Mouse (Mus musculus) G1E-ER4 (cell line): ENCODE data around the gene Akr1c18. TPM values are rescaled to one million over a fixed set of nuclear protein-coding genes. Genes with fewer than 3 reads are reported as not detected.

Experiments used
- GATA1 ChIP-seq: IDR thresholded peaks from one replicate; pipeline ENCODE4 v1.8.0; 2012; ENCODE audit warnings: low read length, inconsistent platforms
- polyA plus RNA-seq: library from polyadenylated mRNA; stranded (reverse); fragments of >175 nt; gene quantifications from 2 replicates; pipeline ENCODE4 v1.2.3, GENCODE M21; 2012

Gene Akr1c18
- polyA plus RNA-seq, 1 experiment, result not detected

GRCm38 (mm10) chr13:4110281-4111188, 39.9 kb downstream of the Akr1c18 start:
- TF ChIP-seq GATA1, result no peak

GRCm38 (mm10) chr13:4102721-4103120, 47.7 kb downstream of the Akr1c18 start:
- no peak for TF ChIP-seq GATA1

- TF ChIP-seq GATA1, result no peak
Measured at GRCm38 (mm10) chr13:4101691-4102090, 48.8 kb downstream of the Akr1c18 start.

Other genes with a start within 250 kb of the Akr1c18 start
- gene Net1, start 232.4 kb downstream of the Akr1c18 start, polyA plus RNA-seq, result 53.8 and 65.4 TPM in 2 replicates
- gene Tubal3, start 232.4 kb downstream of the Akr1c18 start, polyA plus RNA-seq, result not detected in 2 replicates
- gene Ucn3, start 205.3 kb downstream of the Akr1c18 start, polyA plus RNA-seq, result not detected in 2 replicates
- gene Akr1c14, start 101.6 kb downstream of the Akr1c18 start, polyA plus RNA-seq, result not detected in 2 replicates
- gene Akr1c13, start 40.5 kb upstream of the Akr1c18 start, polyA plus RNA-seq, result 1.7 and 2.4 TPM in 2 replicates
- gene Akr1c19, start 78.0 kb upstream of the Akr1c18 start, polyA plus RNA-seq, result not detected in 2 replicates
- gene Akr1c12, start 128.8 kb upstream of the Akr1c18 start, polyA plus RNA-seq, result 0.21 and 0.22 TPM in 2 replicates